Mouse (Mus musculus) kidney, adult 10 weeks (tissue): ENCODE data around the gene Krt18. TPM values are rescaled to one million over a fixed set of nuclear protein-coding genes. Genes with fewer than 3 reads are reported as not detected.

Experiments
- polyA plus RNA-seq: library from polyadenylated mRNA; stranded (reverse); fragments of 350-450 nt; fragmentation: Illumina TruSeq; extraction: RNeasy Lipid Tissue Mini Kit (QIAGEN cat#74804); gene quantifications from one replicate; pipeline ENCODE4 v1.2.3, GENCODE M21; 2014; ENCODE audit warnings: low read depth, low replicate concordance

Krt18 gene
- 1.5 TPM for polyA plus RNA-seq

DNA sequence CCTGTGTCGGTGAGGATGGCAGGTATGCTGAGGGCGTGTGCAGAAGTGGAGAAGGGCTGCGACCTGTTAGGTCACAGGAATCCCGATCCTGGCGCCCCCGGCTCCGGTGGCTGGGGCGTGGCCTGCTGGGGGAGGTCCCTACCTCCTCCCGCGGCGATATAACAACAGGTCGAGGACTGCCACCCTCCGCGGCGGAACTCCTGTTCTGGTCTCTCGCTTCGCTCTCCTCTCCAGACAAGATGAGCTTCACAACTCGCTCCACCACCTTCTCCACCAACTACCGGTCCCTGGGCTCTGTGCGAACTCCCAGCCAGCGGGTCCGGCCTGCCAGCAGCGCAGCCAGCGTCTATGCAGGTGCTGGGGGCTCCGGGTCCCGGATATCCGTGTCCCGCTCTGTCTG is at the start of gene Krt18:
TSS of gene Krt18 (plus strand) at position 141 of the 400 bp plus-strand sequence.

DNA sequence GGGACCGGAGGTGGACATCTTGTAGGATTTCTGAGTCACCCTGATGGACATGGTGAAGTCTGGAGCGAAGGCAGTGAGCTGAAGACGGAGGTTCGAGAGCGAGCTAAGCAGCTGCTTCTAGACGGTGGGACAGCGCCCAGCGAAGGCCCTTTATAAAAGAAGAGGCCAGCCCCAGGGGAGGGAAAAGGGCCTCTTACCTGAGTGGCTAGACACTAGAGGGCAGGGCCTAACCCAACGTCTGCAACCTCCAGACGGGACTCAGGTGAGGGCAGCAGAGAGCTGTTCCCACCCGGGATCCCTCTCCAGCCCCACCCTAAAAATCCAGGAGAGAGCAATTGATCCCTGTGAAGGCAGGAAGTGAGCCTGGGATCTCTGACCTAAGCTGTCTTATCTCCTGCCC is 23.8 kb upstream of the Krt18 start, which contains the start of gene Krt8:
TSS of gene Krt8 (minus strand) at position 294 of the 400 bp plus-strand sequence.

DNA sequence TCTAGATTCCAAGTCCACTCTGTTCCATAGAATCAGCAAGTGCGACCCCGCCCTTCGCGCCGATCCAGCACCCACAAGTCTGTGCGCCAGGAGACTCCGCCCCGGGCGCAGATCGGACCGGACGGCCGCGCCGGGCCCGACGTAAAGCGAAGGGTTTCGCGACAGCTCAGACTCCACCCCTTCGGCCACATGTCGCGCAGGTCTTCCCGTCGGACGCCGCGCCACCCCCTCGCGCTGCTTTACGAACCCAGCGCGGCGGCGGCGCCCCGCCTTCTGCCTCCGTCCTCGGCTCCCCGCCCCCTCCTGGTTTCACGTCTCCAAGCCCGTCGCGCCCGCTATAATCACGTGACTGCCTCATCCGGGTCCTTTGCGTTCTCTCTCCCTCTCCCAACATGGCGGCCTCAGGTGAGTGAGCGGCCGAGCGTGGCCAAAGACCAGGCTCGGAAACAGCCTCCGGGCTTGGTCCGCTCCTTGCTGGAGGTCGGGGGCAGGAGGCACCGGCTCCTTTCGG is 45.6 kb downstream of the Krt18 start, which contains the start of gene Eif4b:
TSS of gene Eif4b (plus strand) at position 215 of the 511 bp plus-strand sequence.

Other genes with a start within 250 kb of the Krt18 start
- gene Krt72, start 241.7 kb upstream of the Krt18 start, polyA plus RNA-seq = not detected
- gene Krt73, start 225.8 kb upstream of the Krt18 start, polyA plus RNA-seq = not detected
- gene Krt2, start 210.0 kb upstream of the Krt18 start, polyA plus RNA-seq = not detected
- gene Krt1, start 177.4 kb upstream of the Krt18 start, polyA plus RNA-seq = not detected
- not detected for gene Krt77, start 158.5 kb upstream of the Krt18 start, polyA plus RNA-seq
- not detected for gene Krt76, start 135.3 kb upstream of the Krt18 start, polyA plus RNA-seq
- gene Krt4, start 103.4 kb upstream of the Krt18 start, polyA plus RNA-seq = not detected
- not detected for gene Krt79, start 87.9 kb upstream of the Krt18 start, polyA plus RNA-seq
- gene Krt78, start 73.9 kb upstream of the Krt18 start, polyA plus RNA-seq = not detected
- gene Krt8, start 23.7 kb upstream of the Krt18 start, polyA plus RNA-seq = 4.4 TPM
- gene Eif4b, start 45.6 kb downstream of the Krt18 start, polyA plus RNA-seq = 196 TPM
- gene Tns2, start 72.2 kb downstream of the Krt18 start, polyA plus RNA-seq = 32.3 TPM
- 0.44 TPM for gene Spryd3, start 108.1 kb downstream of the Krt18 start, polyA plus RNA-seq
- gene Igfbp6, start 116.2 kb downstream of the Krt18 start, polyA plus RNA-seq = not detected
- gene Soat2, start 122.3 kb downstream of the Krt18 start, polyA plus RNA-seq = not detected
- gene Zfp740, start 175.1 kb downstream of the Krt18 start, polyA plus RNA-seq = 24.9 TPM
- 66.9 TPM for gene Csad, start 176.5 kb downstream of the Krt18 start, polyA plus RNA-seq
- gene Itgb7, start 203.8 kb downstream of the Krt18 start, polyA plus RNA-seq = not detected
- gene Rarg, start 229.3 kb downstream of the Krt18 start, polyA plus RNA-seq = 5.9 TPM
- gene Gm9918, start 242.4 kb downstream of the Krt18 start, polyA plus RNA-seq = not detected